Mouse (Mus musculus): Measurements from ENCODE around the gene Gpc6.

Gene Gpc6

DNA sequence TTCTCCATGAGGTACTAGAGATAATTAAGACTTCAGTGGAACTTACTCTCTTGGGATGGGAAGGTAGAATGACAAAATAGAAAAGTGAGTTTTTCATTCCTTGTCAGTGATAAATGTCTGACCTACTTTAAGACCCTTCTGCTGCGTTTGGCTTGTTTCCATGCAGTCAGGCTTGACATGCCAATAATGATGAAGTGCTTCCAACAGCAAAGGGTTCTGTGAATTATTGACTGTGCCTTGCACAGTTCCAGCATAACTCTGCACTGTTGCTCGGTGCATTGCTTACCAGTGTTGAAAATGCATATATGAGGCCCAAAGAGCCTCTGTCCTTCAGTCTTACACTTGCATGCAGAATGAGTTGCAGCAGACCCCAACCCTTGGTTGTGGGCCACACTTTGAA is 548.3 kb downstream of the Gpc6 start:
- no peak for DNase-seq (ENCODE audit: low spot score)

DNA sequence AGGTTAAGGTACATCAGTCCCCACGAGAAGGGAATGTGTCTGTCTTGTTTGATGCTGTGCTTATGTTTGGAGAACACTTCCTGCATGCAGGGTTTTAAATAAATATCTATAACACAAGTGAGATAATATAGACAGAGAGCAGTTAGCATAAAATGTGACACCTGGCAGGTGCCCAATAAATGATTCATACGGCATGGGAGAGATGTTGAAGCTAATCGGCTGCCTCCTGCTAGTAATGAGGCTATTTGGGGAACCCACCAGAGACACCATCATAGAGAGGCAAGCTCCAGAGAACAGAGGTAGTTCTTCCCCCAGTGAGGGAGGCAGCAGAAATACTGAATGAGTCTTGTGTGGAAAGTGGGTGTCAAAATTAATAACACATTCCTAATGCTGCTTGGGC is 553.8 kb downstream of the Gpc6 start:
- DNase-seq (ENCODE audit: low spot score) = no peak

DNA sequence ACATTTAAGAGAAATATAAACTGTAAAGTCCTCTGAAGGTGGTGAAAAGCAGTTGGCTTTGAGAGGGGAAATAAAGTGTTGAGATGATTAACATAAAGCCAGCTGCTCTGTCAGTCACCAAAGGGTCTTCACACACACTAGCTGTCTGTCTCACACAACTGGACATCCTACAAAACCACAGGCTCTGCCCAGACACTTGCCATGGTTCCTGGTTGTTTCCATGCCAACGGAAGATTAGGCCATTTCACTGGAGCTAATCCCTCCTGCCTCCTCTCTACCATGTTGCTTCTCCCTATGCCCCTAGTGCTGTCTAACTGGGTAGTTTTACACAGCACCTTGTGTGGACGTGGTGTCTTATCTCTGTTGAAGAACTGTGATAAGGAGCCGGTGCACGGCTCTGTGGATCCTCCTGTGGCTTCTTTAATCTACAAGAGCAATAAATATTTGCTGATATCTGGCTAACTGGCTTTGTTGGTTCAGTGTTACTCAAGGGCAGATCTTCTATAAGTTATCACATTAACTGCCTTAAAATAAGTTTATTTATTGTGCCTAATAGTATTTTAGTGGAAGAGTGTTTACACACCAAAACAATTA is 562.1 kb downstream of the Gpc6 start:
- DNase-seq (ENCODE audit: low spot score) = no peak

DNA sequence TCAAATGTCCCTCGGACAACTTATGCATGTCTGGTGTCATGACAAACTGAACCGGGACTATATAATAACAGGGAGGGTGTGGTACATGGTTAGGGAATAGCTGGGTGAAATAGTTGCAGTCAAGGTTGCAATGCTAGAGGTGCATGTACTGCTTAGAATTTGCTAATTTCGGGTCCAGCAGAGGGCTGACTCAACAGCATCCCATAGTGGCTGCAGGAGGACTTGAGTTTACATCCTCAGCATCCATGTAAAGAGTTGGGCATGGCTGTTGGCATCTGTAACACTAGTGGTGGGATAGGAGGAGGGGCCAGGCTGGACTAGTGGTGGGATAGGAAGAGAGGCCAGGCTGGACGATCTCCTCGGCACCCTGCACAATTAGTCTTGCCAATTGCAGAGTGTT is 565.4 kb downstream of the Gpc6 start:
- DNase-seq (ENCODE audit: low spot score) = no peak

DNA sequence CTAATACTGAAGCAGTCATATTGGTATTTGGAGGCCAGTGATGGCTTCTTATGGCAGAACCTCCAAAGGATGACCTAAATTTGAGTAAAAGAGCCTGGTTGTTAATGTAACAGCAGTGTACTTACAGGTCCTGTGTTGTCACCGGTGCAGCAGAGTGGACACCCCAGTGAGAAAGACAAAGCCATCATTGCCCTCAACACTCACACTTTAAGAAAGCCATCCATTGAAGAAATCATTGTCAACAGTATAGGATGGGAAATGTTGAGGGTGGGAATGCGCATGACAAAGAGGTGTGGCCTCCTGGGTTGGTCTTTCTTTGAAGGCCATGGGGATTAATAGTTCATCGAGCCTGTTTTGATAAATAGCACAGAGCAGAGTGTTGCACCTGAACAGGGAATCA is 570.0 kb downstream of the Gpc6 start:
- DNase-seq (ENCODE audit: low spot score) = no peak

DNA sequence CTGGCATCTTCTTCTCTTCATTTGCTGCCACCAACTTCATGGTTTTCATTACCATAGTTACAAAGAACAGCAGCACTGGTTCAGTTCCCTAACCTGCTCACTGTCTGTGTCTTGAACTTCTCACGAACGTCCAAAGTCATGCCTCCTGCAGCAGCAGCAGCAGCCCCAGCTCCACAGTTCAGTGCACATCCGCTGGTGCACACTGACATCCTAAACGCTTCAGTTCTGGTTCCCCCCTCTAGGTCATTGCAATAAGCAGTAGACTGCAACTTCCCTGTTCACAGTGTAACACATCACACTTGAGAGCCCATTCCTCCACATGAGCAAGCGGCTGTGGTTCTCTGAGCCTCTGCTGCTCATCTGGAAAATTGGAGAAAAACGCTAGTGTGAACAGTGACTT is 573.7 kb downstream of the Gpc6 start:
- no peak for DNase-seq (ENCODE audit: low spot score)

DNA sequence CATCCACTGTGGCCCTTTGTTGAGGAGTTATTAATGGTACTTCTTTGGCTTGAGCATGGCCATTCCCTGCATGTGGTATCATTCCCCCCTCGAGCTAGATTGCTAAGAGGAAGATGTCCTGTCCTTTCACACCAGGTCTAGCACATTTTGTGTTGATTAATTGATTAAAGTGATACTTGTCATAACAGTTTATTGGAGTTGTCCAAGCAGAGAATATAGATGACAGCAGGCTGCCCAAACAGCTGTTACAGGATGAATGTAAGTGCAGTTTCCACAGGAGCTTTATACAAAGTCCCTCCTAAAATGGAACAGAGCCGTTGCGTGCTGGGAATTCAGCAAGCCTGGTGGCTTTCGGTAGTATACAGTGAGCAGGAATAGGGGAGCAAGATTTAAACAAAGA is 574.2 kb downstream of the Gpc6 start:
- DNase-seq (ENCODE audit: low spot score) = no peak

DNA sequence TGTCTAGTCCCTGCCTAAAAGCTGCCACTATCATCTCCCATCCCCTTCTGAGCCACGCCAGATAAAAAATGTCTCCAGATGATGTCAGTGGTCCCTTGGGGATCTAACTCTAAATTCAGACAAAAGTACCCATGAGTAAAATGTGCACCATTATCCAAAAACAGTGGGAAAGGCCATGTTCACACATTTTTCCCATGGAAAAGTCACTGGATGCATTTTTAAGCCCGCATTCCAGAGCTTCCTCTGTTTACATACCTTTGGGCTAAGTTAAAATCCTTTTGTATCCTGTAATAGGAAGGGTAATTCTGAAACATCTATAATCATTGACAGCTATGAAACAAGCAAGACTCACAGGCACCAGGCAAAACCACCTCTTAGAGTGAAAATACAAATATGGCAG is 589.7 kb downstream of the Gpc6 start:
- no peak for DNase-seq (ENCODE audit: low spot score)

DNA sequence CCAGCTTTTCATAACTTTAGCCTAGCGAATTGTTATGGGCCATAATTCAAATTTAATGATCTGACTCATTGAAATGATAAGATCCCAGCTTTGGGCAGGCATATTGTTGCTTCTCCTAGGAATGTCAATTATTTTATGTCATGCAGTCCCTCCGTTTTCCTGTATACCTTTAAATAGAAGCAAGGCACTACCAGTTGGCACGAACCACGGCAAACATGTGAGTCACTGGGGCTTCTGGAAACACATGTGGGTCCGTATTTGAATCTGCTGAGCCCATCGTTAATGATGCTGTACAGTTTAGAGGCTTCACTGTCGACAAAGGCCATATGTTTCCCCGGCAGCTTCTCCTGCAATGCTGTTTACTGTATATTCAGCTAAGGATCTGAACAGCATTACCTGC is 594.5 kb downstream of the Gpc6 start:
- no peak for DNase-seq (ENCODE audit: low spot score)

DNA sequence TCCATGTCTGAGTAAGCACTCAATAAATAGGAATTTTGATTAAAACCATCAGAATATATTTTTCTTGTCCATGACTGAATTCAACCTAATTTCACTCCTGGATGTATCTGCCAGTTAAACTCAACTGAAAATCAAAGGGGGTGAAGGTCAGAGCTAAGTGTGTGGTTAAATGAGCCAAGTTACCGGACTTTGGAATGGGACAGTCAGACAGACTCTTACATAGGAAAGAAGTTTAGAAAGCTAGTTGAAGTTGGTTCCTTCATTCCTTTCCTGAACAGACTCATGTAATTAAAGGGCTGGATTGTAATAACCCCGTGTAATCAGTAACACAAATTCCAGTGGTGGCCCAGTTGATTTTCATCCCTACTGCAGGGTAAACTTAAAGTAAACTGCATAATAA is 595.6 kb downstream of the Gpc6 start:
- no peak for DNase-seq (ENCODE audit: low spot score)

DNA sequence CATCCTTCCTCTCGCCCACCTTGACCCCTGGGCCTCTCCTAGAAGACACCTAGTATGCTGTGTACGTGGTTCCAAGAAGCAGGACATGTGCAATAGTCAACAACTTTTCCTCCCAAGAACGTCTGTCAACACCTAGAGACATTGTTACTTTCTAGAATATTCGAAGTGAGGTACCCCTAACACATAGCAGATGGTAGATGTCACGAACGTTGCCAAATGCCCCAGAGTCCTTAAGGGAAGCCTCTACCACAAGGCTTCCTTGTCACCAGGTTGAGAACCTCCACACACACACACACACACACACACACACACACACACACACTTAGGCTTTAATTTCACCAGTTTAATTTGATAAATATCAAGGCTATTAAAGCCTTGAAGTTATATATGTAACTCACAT is 600.0 kb downstream of the Gpc6 start:
- no peak for DNase-seq (ENCODE audit: low spot score)

DNA sequence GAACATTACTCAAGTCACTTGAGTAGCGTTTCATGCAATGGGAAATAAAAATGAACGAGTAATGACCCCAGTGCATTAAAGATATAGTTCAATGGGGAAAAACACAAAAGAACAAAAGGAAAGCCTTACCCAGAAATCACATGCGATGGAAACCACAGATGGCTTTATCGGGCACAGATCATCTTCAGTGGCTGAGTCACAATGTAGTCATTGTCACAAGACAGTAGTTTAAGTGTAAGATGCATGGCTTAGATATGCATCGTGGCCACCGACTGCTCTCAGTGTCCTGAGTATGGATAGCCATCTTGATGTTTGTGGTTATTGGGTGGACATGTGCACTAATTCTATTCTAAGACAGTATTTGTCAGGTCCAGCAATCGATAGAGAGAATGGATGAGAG is 601.9 kb downstream of the Gpc6 start:
- no peak for DNase-seq (ENCODE audit: low spot score)

DNA sequence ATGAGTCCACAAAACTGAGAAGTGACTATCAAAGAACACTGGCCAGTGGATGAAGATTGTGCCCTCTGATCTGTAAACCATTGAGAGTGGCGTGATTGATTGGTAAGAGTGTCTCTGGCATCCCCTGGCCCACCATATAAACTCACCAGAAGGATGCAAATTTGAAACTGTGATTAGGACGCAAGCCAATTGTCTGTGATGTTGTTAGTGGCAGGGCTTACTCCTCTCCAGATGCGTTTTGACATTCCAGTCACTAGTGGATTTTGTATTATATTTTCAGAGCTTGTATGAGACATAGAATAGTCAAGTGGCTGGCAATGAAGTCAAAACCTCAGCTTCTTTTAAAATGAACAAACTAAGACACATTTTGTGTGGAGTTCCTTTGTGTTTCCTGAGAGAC is 604.3 kb downstream of the Gpc6 start:
- DNase-seq (ENCODE audit: low spot score) = no peak

DNA sequence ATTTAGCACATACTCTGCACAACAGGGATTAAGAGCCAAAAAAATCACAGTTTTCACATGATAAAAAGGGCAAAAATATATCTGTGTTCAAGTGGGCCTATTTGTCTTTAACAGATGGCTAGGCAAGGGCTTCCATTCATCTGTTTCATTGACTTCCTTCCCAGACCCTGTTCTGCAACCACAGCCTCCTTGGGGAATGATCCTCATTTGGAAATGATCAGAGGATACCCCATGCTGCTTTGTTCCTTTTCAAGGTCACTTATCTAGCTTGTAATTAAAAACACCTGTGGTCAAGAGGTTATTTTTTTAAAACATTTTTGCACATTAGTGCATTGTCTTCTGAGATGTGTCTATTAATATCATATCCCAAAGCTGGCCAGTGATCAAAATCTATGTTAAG is 627.7 kb downstream of the Gpc6 start:
- DNase-seq (ENCODE audit: low spot score) = no peak

DNA sequence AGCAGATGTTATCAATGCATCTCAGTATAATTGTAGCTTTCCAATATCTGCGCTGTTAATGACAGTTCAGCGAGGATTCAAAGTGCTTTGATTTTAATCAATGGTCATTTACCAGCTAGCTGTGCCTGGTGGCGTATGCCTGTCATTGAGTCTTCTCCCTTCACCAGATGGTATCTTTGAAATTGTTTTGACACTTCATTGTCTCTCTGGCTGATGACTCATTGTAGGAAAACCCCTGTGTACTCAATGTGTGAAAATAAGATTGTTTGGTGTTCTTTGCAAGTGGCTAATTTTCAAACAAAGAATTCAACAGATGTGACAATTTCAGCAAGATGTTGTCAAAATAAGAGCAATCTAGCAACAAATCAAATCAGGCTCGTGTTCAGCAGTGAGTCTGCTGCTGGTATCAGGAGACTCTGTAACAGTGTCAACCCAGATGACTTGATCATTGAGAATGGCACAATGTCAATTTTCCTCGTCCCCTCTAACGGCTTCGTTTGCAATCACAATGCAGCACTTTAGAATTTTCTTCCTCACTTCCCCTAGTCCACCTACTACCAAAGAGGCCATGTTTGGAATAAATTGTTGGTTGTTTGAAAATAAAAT is 631.7 kb downstream of the Gpc6 start:
- DNase-seq (ENCODE audit: low spot score) = no peak

DNA sequence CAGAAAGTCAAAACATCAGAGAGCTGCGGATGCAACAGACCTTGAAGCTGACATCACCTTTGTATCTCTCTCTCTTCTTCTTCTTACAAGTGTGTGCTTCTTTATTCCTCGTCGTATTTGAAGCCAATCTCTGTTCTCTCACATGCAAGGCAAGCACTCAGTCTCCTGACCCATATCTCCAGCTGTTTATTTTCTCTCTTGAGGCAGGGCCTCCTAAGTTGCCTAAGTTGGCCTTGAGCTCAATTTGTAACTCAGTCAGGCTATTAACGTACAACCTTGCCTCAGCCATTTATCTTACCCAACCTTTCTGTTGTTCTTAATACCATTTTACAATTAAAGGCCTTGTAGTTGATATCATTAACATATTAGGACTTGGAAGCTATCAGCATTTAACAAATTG is 637.0 kb downstream of the Gpc6 start:
- DNase-seq (ENCODE audit: low spot score) = no peak

DNA sequence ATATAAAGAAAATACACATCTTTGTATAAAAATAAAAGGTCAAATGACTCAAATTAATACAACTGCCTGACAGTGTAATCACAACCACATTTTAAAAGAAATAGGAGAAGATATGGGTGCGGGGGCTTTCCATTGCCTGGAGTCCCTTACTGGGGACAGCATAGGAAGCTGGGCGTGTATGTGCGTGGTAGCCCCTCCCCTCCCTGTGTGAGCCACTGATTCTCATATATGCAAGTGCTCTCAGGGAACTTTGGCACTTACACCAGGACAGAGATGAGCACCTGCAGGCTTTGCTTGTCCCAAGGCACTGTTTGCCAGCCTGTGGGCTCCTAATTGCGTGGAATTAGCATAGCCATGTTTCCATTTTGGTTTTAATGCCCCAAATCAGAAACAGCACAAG is 644.2 kb downstream of the Gpc6 start:
- no peak for DNase-seq (ENCODE audit: low spot score)

DNA sequence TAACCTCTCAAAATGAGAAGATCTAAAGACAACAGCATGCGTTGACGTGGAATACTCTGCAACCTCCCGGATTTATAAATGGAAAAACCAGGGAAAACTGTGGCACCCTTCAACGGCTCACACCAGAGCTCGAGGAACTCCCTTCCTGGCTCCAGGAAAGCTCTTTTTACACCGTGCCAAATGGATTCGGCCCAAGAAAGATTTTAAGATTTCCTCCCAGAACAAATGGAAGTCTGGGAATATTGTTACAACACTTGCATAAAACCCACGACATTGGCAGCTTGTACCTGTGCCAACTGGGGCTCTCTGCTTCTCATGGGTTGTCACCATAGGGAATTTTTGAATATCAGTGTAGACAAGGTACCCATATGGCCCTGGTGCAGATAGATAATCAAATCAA is 647.1 kb downstream of the Gpc6 start:
- no peak for DNase-seq (ENCODE audit: low spot score)

DNA sequence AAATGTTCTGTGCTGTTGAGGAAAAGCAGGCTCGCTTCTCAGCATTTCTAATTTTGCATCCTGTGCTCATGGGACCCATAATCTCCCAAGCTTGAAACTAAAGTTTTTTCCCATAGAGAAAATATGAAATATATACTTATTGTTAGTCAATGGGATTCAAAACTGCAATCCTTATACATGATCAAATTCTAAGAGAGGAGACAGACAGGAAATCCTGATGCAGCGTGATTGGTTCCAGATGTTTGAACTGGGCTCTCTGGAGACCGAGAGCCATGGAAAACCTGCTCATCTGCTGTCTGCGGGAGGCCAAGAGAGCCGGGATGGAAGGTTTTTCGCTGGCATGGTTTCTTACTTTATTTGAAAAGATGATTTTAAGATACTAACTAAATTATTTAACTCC is 649.1 kb downstream of the Gpc6 start:
- no peak for DNase-seq (ENCODE audit: low spot score)

DNA sequence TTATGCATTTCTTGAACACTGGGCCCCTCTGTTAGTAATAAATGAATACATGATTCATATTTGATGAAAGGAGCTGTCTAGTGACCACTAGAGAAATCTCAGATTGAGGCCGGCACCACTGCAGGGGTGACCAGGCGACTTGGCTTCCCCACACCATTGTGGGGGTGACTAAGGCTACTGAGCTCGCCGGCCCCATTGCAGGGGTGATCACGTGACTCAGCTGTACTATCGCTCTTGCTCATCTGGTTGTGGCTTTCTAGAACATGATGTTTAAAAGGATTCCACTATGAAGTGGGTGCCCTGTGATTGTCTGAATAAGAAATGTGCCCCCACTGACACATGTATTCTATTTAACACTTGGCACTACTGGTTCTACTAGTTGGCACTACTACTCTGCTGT is 656.6 kb downstream of the Gpc6 start:
- no peak for DNase-seq (ENCODE audit: low spot score)

DNA sequence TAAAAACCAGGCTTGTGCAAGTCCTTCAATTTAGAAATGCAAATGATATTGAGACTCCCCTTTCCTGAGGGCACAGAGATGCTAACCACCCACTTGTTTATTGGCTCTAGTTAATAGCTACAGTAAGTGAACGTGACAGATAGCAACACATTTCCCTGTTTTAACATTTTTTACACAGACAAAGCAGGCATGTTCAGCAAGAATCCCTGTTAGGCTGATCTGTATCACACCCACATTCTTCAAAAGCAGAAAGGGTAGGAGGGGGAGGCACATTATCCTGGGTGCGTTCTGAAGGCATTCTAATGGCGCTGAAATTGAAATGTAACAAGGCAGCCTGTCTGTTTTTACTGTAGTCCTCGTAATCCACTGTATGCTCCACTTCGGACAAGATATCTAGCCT is 674.6 kb downstream of the Gpc6 start:
- no peak for DNase-seq (ENCODE audit: low spot score)

DNA sequence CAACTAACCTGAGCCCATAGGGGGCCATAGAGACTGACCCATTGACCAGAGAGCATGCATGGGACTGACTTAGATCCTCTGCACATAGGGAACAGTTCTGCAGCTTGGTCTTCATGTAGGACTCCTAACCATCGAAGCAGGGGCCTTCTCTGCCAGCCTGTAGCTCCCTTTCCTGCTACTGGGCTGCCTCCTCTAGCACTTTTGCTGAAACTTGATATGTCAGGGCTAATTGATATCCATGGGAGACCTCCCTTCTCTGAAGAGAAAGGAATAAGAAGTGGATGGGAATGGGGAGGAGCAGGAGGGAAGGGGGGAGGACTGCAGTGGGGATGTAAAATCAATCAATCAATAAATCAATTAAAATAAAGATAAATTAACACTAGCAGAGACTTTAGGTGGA is 678.7 kb downstream of the Gpc6 start:
- DNase-seq (ENCODE audit: low spot score) = no peak

DNA sequence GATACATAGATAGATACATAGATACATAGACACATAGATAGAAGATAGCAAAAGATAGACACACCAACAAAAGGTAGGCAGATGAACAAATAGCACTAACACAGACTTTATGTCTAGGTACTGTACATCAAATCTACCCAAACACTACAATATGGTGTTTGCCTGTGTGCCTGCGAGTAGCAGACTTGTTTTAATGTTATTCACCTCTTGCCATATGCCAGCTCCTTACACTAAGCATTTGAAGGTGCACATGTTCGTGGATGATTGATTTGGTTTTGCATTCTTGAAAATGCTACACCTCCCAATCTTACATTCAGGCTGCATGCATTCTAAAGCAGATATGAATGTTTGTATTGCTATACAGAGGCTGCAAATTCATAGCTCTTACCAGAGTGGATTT is 680.6 kb downstream of the Gpc6 start:
- DNase-seq (ENCODE audit: low spot score) = no peak

DNA sequence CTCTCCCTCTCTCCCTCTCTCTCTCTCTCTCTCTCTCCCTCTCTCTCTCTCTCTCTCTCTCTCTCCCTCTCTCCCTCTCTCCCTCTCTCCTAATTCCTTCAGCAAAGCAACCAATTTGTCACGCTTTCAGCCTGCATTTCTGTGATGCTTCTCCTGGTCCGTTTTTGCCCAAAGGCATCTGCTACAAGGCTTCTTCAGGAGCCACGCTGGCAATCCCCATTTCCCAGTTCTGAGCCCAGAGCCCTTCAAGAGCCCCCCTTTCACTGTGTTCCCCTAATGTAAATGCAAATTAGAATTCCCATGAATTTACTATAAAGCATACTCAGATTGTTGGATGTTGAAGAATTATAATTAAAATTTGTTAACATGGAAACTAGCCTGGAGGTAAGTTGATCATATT is 686.0 kb downstream of the Gpc6 start:
- no peak for DNase-seq (ENCODE audit: low spot score)

Data from ovary, postnatal 36 days (tissue).